Mouse (Mus musculus): ENCODE measurements at regions not wholly inside any gene's neighbourhood (a gene's known extent, or its start where the extent isn't known, plus 50 kb on each side); places are given as distances from the start of the nearest gene placed in this dataset.

GRCm38 (mm10) chr11:44027046-44027445 is 126.0 kb upstream of the Adra1b start:
- DNase-seq (ENCODE audit: low spot score in 2 of 2): no peak

GRCm38 (mm10) chr11:44046083-44046482 is 145.1 kb upstream of the Adra1b start:
- DNase-seq (ENCODE audit: low spot score in 2 of 2): no peak

- DNase-seq (ENCODE audit: low spot score in 2 of 2): no peak
Measured at GRCm38 (mm10) chr11:44049253-44049976, 148.4 kb upstream of the Adra1b start.

GRCm38 (mm10) chr11:44052481-44052880 is 151.5 kb upstream of the Adra1b start:
- no peak for DNase-seq (ENCODE audit: low spot score in 2 of 2)

GRCm38 (mm10) chr11:44062446-44062845 is 161.4 kb upstream of the Adra1b start:
- DNase-seq (ENCODE audit: low spot score in 2 of 2): no peak

- peak in 1 of 2 experiments; percentile 3 for DNase-seq (ENCODE audit: low spot score in 2 of 2)
Measured at GRCm38 (mm10) chr11:44066176-44066575, 165.2 kb upstream of the Adra1b start.

- no peak for DNase-seq (ENCODE audit: low spot score in 2 of 2)
Measured at GRCm38 (mm10) chr11:44083716-44084115, 182.7 kb upstream of the Adra1b start.

GRCm38 (mm10) chr11:44086951-44087350 is 185.9 kb upstream of the Adra1b start:
- DNase-seq (ENCODE audit: low spot score in 2 of 2): no peak

- no peak for DNase-seq (ENCODE audit: low spot score in 2 of 2)
Measured at GRCm38 (mm10) chr11:44089514-44089913, 188.5 kb upstream of the Adra1b start.

- DNase-seq (ENCODE audit: low spot score in 2 of 2): no peak
Measured at GRCm38 (mm10) chr11:44095280-44095679, 194.3 kb upstream of the Adra1b start.

- DNase-seq (ENCODE audit: low spot score in 2 of 2): no peak
Measured at GRCm38 (mm10) chr11:44103188-44103840, 202.3 kb upstream of the Adra1b start.

GRCm38 (mm10) chr11:44103841-44104191 is 202.8 kb upstream of the Adra1b start:
- DNase-seq (ENCODE audit: low spot score in 2 of 2): no peak

GRCm38 (mm10) chr11:44106231-44106630 is 205.2 kb upstream of the Adra1b start:
- no peak for DNase-seq (ENCODE audit: low spot score in 2 of 2)

GRCm38 (mm10) chr11:44111525-44111924 is 210.5 kb upstream of the Adra1b start:
- no peak for DNase-seq (ENCODE audit: low spot score in 2 of 2)

- no peak for DNase-seq (ENCODE audit: low spot score in 2 of 2)
Measured at GRCm38 (mm10) chr11:44127088-44127487, 226.1 kb upstream of the Adra1b start.

GRCm38 (mm10) chr11:44128481-44128880 is 227.5 kb upstream of the Adra1b start:
- DNase-seq (ENCODE audit: low spot score in 2 of 2): peak; percentile 11 to 17

GRCm38 (mm10) chr11:44133244-44133643 is 232.2 kb upstream of the Adra1b start:
- no peak for DNase-seq (ENCODE audit: low spot score in 2 of 2)

GRCm38 (mm10) chr11:44136024-44136423 is 235.0 kb upstream of the Adra1b start:
- DNase-seq (ENCODE audit: low spot score in 2 of 2): no peak

GRCm38 (mm10) chr11:44142996-44143395 is 242.0 kb upstream of the Adra1b start:
- DNase-seq (ENCODE audit: low spot score in 2 of 2): no peak

- no peak for DNase-seq (ENCODE audit: low spot score in 2 of 2)
Measured at GRCm38 (mm10) chr11:44144477-44144876, 243.5 kb upstream of the Adra1b start.

GRCm38 (mm10) chr11:44146419-44146818 is 245.4 kb upstream of the Adra1b start:
- no peak for DNase-seq (ENCODE audit: low spot score in 2 of 2)

GRCm38 (mm10) chr11:44153576-44153975 is 246.3 kb upstream of the Il12b start:
- no peak for DNase-seq (ENCODE audit: low spot score in 2 of 2)

- no peak for DNase-seq (ENCODE audit: low spot score in 2 of 2)
Measured at GRCm38 (mm10) chr11:44155591-44155990, 244.3 kb upstream of the Il12b start.
